Mouse (Mus musculus) cortical plate, adult 2 months (tissue): Measurements from ENCODE around the gene C87436.

ENCODE experiments used
- CTCF ChIP-seq: fragments of 200-500 bp; IDR thresholded peaks from 2 replicates; pipeline ENCODE4 v1.5.1; 2011; ENCODE audit warnings: mild to moderate bottlenecking, control low read depth, low read length; ENCODE audit not compliant: insufficient read depth; ENCODE audit errors: extremely low read depth
- POLR2A ChIP-seq: fragments of 200-500 bp; IDR thresholded peaks from 2 replicates; pipeline ENCODE4 v1.6.1; 2011; ENCODE audit warnings: mild to moderate bottlenecking, low read length, control low read depth; ENCODE audit not compliant: insufficient read depth; ENCODE audit errors: extremely low read depth

GRCm38 (mm10) chr6:86471760-86472099, 33.6 kb downstream of the C87436 start:
- no peak for TF ChIP-seq POLR2A
- no peak for TF ChIP-seq CTCF
